Mouse (Mus musculus) spleen, adult 2 months (tissue): ENCODE measurements around the gene Slc2a13.

ENCODE experiments used
- CTCF ChIP-seq: fragments of 200-500 bp; IDR thresholded peaks from 2 replicates; pipeline ENCODE4 v1.5.1; 2011; ENCODE audit warnings: mild to moderate bottlenecking, inconsistent platforms; ENCODE audit not compliant: insufficient read depth, insufficient read length, insufficient replicate concordance; ENCODE audit errors: extremely low read depth
- POLR2A ChIP-seq: fragments of 200-500 bp; IDR thresholded peaks from 2 replicates; pipeline ENCODE4 v1.6.1; 2011; ENCODE audit warnings: low read depth, low read length, inconsistent platforms

DNA sequence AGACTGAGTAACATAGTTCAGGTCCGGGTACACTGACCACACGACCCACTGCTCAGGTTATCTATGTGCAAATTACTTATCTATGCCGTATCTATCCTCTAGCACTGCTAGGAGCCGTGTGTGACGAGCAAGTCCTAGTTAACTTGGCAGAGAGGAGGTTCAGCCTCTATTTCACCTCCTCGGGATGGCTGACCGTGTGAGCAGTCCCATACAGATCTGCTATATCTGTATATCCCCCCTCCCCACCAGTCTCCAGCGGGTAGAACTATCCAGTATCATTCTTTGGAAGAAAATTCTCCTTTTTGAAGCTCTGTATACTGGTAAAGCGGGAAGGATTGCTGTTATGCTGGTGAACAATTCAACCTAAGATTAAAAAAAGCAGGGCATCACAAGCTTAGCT is 70.8 kb downstream of the Slc2a13 start:
- TF ChIP-seq CTCF (no peak), POLR2A (no peak)
